Mouse (Mus musculus) spleen, adult 2 months (tissue): ENCODE results near the gene Ect2l.

ENCODE experiments used
- CTCF ChIP-seq: fragments of 200-500 bp; IDR thresholded peaks from 2 replicates; pipeline ENCODE4 v1.5.1; 2011; ENCODE audit warnings: mild to moderate bottlenecking, inconsistent platforms; ENCODE audit not compliant: insufficient read depth, insufficient read length, insufficient replicate concordance; ENCODE audit errors: extremely low read depth
- POLR2A ChIP-seq: fragments of 200-500 bp; IDR thresholded peaks from 2 replicates; pipeline ENCODE4 v1.6.1; 2011; ENCODE audit warnings: low read depth, low read length, inconsistent platforms

GRCm38 (mm10) chr10:18110940-18111339 is 99.8 kb downstream of the Ect2l start:
- TF ChIP-seq CTCF (no peak), POLR2A (no peak)
